Mouse (Mus musculus) mesoderm, embryonic 11.5 days (tissue): Measurements from ENCODE around the gene Gm2956.
A peak's percentile ranks its signal among the peaks of the same experiment; 100 is the strongest.
"Not testable (repeated sequence)": the region's sequence is repeated elsewhere in the genome, so short reads cannot be mapped to it uniquely, and the experiment has no call there.

Experiments
- DNase-seq: peaks from one replicate; pipeline ENCODE4 v3.0.0-alpha.2; 2012; ENCODE audit warnings: low read depth, low spot score

The Gm2956 gene

GRCm38 (mm10) chr14:3332087-3332677, at the start of gene Gm2956:
Gm2956 (plus strand) TSS chr14:3332627.
- not testable (repeated sequence) for DNase-seq

GRCm38 (mm10) chr14:3333406-3333805, 979 bp downstream of the Gm2956 start:
- DNase-seq: peak; percentile 56

GRCm38 (mm10) chr14:3394793-3395192, 62.4 kb downstream of the Gm2956 start, which contains the start of gene Gm10413:
Gm10413 (plus strand) TSS chr14:3395093.
- DNase-seq: not testable (repeated sequence)
